Mouse (Mus musculus): ENCODE data around the gene Strada. TPM values are rescaled to one million over a fixed set of nuclear protein-coding genes. Genes with fewer than 3 reads are reported as not detected.

Gene Strada
- polyA plus RNA-seq, 1 experiment from 2014 or later: 14.0 TPM

Other genes starting within 250 kb of the Strada start
- 44.0 and 45.5 TPM in 2 replicates for gene Cyb561, start 248.8 kb downstream of the Strada start, polyA plus RNA-seq (2015; fragmentation: Nextera tagmentation; extraction: Ambion mirVana)
- 6.9 and 11.1 TPM in 2 replicates for gene Ace, start 234.2 kb downstream of the Strada start, polyA plus RNA-seq (2015; fragmentation: Nextera tagmentation; extraction: Ambion mirVana)
- gene Ace3, start 207.5 kb downstream of the Strada start, polyA plus RNA-seq (2015; fragmentation: Nextera tagmentation; extraction: Ambion mirVana): not detected in 2 replicates
- 2.2 and 2.5 TPM in 2 replicates for gene Kcnh6, start 194.0 kb downstream of the Strada start, polyA plus RNA-seq (2015; fragmentation: Nextera tagmentation; extraction: Ambion mirVana)
- 51.6 and 52.3 TPM in 2 replicates for gene Dcaf7, start 165.3 kb downstream of the Strada start, polyA plus RNA-seq (2015; fragmentation: Nextera tagmentation; extraction: Ambion mirVana)
- 12.0 and 14.0 TPM in 2 replicates for gene Taco1, start 136.1 kb downstream of the Strada start, polyA plus RNA-seq (2015; fragmentation: Nextera tagmentation; extraction: Ambion mirVana)
- 14.2 and 18.0 TPM in 2 replicates for gene Map3k3, start 117.6 kb downstream of the Strada start, polyA plus RNA-seq (2015; fragmentation: Nextera tagmentation; extraction: Ambion mirVana)
- not detected in 2 replicates for gene Gm10840, start 41.3 kb downstream of the Strada start, polyA plus RNA-seq (2015; fragmentation: Nextera tagmentation; extraction: Ambion mirVana)
- gene Limd2, start 41.3 kb downstream of the Strada start, polyA plus RNA-seq (2015; fragmentation: Nextera tagmentation; extraction: Ambion mirVana): 94.0 and 108 TPM in 2 replicates
- 88.6 and 91.5 TPM in 2 replicates for gene Ccdc47, start 14.2 kb upstream of the Strada start, polyA plus RNA-seq (2015; fragmentation: Nextera tagmentation; extraction: Ambion mirVana)
- 58.1 and 62.9 TPM in 2 replicates for gene Ddx42, start 14.8 kb upstream of the Strada start, polyA plus RNA-seq (2015; fragmentation: Nextera tagmentation; extraction: Ambion mirVana)
- 52.5 and 56.3 TPM in 2 replicates for gene Ftsj3, start 53.9 kb upstream of the Strada start, polyA plus RNA-seq (2015; fragmentation: Nextera tagmentation; extraction: Ambion mirVana)
- 247 and 259 TPM in 2 replicates for gene Psmc5, start 54.0 kb upstream of the Strada start, polyA plus RNA-seq (2015; fragmentation: Nextera tagmentation; extraction: Ambion mirVana)
- gene Smarcd2, start 70.8 kb upstream of the Strada start, polyA plus RNA-seq (2015; fragmentation: Nextera tagmentation; extraction: Ambion mirVana): 60.6 and 61.5 TPM in 2 replicates
- 0.31 and 0.33 TPM in 2 replicates for gene Tcam1, start 74.5 kb upstream of the Strada start, polyA plus RNA-seq (2015; fragmentation: Nextera tagmentation; extraction: Ambion mirVana)
- gene Gh, start 99.7 kb upstream of the Strada start, polyA plus RNA-seq (2015; fragmentation: Nextera tagmentation; extraction: Ambion mirVana): not detected in 2 replicates
- gene Cd79b, start 112.6 kb upstream of the Strada start, polyA plus RNA-seq (2015; fragmentation: Nextera tagmentation; extraction: Ambion mirVana): 2.9 and 3.0 TPM in 2 replicates
- 0.03 and 0.05 TPM in 2 replicates for gene Scn4a, start 151.1 kb upstream of the Strada start, polyA plus RNA-seq (2015; fragmentation: Nextera tagmentation; extraction: Ambion mirVana)
- 0.34 and 0.69 TPM in 2 replicates for gene Prr29, start 163.3 kb upstream of the Strada start, polyA plus RNA-seq (2015; fragmentation: Nextera tagmentation; extraction: Ambion mirVana)
- 38.1 and 39.3 TPM in 2 replicates for gene Icam2, start 185.9 kb upstream of the Strada start, polyA plus RNA-seq (2015; fragmentation: Nextera tagmentation; extraction: Ambion mirVana)